ENCODE assay signal across 8 mouse cellular contexts in genomic region chr11:53300330-53301166, GRCm38 (mm10). TPM values are rescaled to one million over a fixed set of nuclear protein-coding genes. Genes with fewer than 3 reads are reported as not detected.
DNase-seq lines count a peak whose midpoint lies in the region; ATAC-seq and TF ChIP-seq lines count a peak whose summit lies in the region.

Gene Hspa4 (minus strand): TSS chr11:53300457.

- H3K27me3 ChIP-seq in forebrain, embryonic 15.5 days: no peaks in the 10 kb centered on the region

- no peaks in the 10 kb centered on the region for H3K9me3 ChIP-seq in ES-E14 (ENCODE audit: control insufficient read depth, insufficient read depth, low read depth, low read length)
- H3K9me3 ChIP-seq in forebrain, embryonic 15.5 days: no peaks in the 10 kb centered on the region

- peaks cover 4% of the 10 kb centered on the region in 2 experiments; a peak in 2 of 4 replicates for H3K4me1 ChIP-seq in ES-E14 (ENCODE audit: control insufficient read depth in 2 of 2, insufficient read depth in 2 of 2, low read length in 2 of 2, poor library complexity in 1 of 2)
- peaks cover 32% of the 10 kb centered on the region for H3K4me1 ChIP-seq in forebrain, embryonic 15.5 days
- H3K4me1 ChIP-seq in lung, adult 2 months (ENCODE audit: control insufficient read depth, insufficient read depth, low read length): peaks cover 6% of the 10 kb centered on the region

- TF ChIP-seq CTCF in lung, adult 2 months (IDR thresholded peaks at IDR 0.05; ENCODE audit: insufficient read depth, low read length): no peak

- H3K4me2 ChIP-seq in forebrain, embryonic 15.5 days (replicated peaks): peak within 1 kb of the TSS; percentile 84

- TF ChIP-seq POLR2A in lung, adult 2 months (IDR thresholded peaks at IDR 0.05; ENCODE audit: borderline replicate concordance, extremely low read depth, low read depth, low read length): peak; percentile 83

- ATAC-seq in forebrain, embryonic 15.5 days (replicated peaks): peak; percentile 98
- peak; percentile 92 for ATAC-seq in neutrophil, adult 5-6 weeks (ENCODE audit: extremely low read depth, insufficient number of reproducible peaks, low FRiP score, poor library complexity, severe bottlenecking)

- peaks cover 12% of the 10 kb centered on the region for H3K36me3 ChIP-seq in ES-E14 (ENCODE audit: control insufficient read depth, insufficient read depth, low read length, poor library complexity, severe bottlenecking)
- H3K36me3 ChIP-seq in forebrain, embryonic 15.5 days: no peaks in the 10 kb centered on the region

- H3K9ac ChIP-seq in ES-E14 (ENCODE audit: insufficient read depth, low read depth, low read length, poor library complexity, severe bottlenecking): peak within 1 kb of the TSS; percentile 97
- peak within 1 kb of the TSS; percentile 96 for H3K9ac ChIP-seq in forebrain, embryonic 15.5 days (replicated peaks)

- H3K4me3 ChIP-seq in ES-E14 (ENCODE audit: insufficient read depth in 1 of 2, low read depth in 1 of 2, low read length in 2 of 2, poor library complexity in 1 of 2, severe bottlenecking in 1 of 2): peak within 1 kb of the TSS; percentile 85 to 90
- H3K4me3 ChIP-seq in forebrain, embryonic 15.5 days: peak within 1 kb of the TSS; percentile 93
- H3K4me3 ChIP-seq in lung, adult 2 months (replicated peaks; ENCODE audit: extremely low read depth, low read depth, low read length): peak within 1 kb of the TSS; percentile 80

- WGBS in forebrain, embryonic 15.5 days: under 1% methylated on average over 58 of the region's 58 CpGs
- under 1% methylated on average over 58 of the region's 58 CpGs for WGBS in lung, adult 2 months

- in situ Hi-C loops in ES-E14 (cut with MboI; ENCODE audit: low sequenced_read_pairs in 2 of 2, unreplicated experiment in 2 of 2): no loop called here

- DNase-seq in ES-E14 (ENCODE audit: low read depth, low spot score): peak; percentile 97
- DNase-seq in cerebellum, adult 11-12 months: peak; percentile 98
- DNase-seq in heart, postnatal 25 days (ENCODE audit: low spot score): peak; percentile 97
- DNase-seq in layer of hippocampus, adult 18-20 months (ENCODE audit: low spot score in 2 of 2): peak; percentile 98 to 99
- peak; percentile 99 for DNase-seq in lung, adult 2 months
- DNase-seq in thymus, adult 18-20 months: peak; percentile 98 to 99

- H3K27ac ChIP-seq in ES-E14 (ENCODE audit: insufficient read depth, low read depth, low read length, poor library complexity, severe bottlenecking): peak within 1 kb of the TSS; percentile 91
- H3K27ac ChIP-seq in forebrain, embryonic 15.5 days (replicated peaks): peak within 1 kb of the TSS; percentile 94

- intact Hi-C loops in heart, postnatal 25 days (cut with DNase I): loop anchor here (2.0 kb wide), 1 partner anchor 24 kb away; the partner anchor contains the start of gene Zcchc10

TF ChIP-seq in ES-E14, 5 proteins besides CTCF, POLR2A, EP300 and RAD21:
- peak; percentile 65; the same call in 1 of the 2 replicates for TF ChIP-seq MAFK (IDR thresholded peaks at IDR 0.05; ENCODE audit: insufficient read depth, low read depth, low read length)
- peak; percentile 100 for TF ChIP-seq CHD2 (IDR thresholded peaks at IDR 0.05; ENCODE audit: low read depth, low read length)
- TF ChIP-seq ZC3H11A (IDR thresholded peaks at IDR 0.05; ENCODE audit: borderline replicate concordance, low read depth, low read length): no peak
- no peak; the same call in none of the 2 replicates for TF ChIP-seq HCFC1 (IDR thresholded peaks at IDR 0.05; ENCODE audit: borderline replicate concordance, insufficient read depth, low read length)
- TF ChIP-seq ZNF384 (IDR thresholded peaks at IDR 0.05; ENCODE audit: low read depth, low read length): peak; percentile 98

RNA-seq across cellular contexts. Expression of gene Hspa4, which starts in this region (rescaled TPM):
- 182 and 280 TPM in 2 replicates for total RNA-seq in ES-E14 (2012; rRNA removed)
- polyA plus RNA-seq in forebrain, embryonic 15.5 days (2015; fragmentation: Nextera tagmentation; extraction: Ambion mirVana): 51.8 and 54.7 TPM in 2 replicates
- total RNA-seq in heart, postnatal 25 days (2021): 100 to 1,000 TPM; 124 to 135 TPM
- total RNA-seq in layer of hippocampus, adult 18-20 months (2021): 100 to 1,000 TPM; 178 to 180 TPM
- 22.0 and 24.9 TPM in 2 replicates for polyA plus RNA-seq in lung, adult 2 months (2012; rRNA removed)
- 190 and 223 TPM in 2 replicates for total RNA-seq in neutrophil, adult 5-6 weeks (2017)

Comparison
In these comparisons a context has a peak if more than half of its experiments do, and no peak if none do; other contexts are left out.
1. Peak in every context shown above with its lines: DNase-seq, ATAC-seq, H3K4me3 ChIP-seq and H3K27ac ChIP-seq.